Mouse (Mus musculus): ENCODE data around the gene Iqgap2.
A peak's percentile ranks its signal among the peaks of the same experiment; 100 is the strongest.

Gene Iqgap2

DNA sequence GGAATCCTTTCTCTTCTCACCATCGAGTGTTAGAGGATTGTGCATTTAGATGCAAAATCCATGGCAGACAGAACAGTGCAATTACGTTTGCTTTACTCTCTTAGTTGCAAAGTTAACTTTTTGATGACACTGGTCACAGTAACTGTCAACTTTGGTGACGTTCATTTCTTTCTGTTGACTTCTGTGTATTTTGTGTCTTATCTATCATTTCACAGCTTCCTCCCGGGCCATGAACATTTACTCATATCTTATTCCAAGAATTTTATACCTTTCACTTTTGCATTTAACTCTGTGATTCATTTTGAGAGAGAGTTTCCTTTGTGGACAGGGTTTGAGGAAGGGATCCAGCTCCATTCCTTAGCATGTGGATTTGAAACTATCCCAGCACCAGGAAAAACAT lies 238.0 kb downstream of the Iqgap2 start:
- no peak for DNase-seq (ENCODE audit: low spot score)

DNA sequence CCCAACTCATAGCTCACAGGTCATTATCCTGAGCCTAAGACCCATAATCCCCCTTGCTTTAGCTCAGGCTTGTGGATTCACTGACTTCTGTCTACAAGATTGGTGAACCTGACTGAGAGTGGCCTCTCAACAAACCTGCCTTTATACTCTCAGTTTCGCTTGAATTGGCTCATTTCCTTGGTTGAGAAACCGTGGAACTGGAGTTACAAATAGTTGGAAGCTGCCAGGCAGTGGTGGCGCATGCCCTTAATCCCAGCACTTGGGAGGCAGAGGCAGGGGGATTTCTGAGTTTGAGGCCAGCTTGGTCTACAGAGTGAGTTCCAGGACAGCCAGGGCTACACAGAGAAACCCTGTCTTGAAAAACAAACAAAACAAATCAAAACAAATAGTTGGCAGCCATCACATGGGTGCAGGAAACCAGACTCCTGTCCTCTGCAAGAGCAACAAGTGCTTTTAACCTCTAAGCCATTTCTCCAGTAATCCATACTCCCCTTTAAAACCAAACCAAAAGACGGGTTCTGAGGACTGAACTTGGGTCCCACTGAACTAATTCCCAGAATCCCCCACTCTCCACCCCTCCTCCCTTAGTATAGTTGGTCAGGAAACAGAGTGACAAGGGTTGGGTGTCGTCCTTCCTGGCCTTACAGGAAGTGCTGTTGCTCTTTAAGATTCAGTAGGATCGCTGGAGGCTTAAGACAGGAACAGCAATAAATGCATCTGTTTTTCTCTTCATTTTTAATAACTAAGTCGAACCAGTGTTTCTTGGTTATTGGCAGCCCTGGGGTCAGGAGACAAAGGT lies 239.7 kb downstream of the Iqgap2 start:
- no peak for DNase-seq (ENCODE audit: low spot score)

DNA sequence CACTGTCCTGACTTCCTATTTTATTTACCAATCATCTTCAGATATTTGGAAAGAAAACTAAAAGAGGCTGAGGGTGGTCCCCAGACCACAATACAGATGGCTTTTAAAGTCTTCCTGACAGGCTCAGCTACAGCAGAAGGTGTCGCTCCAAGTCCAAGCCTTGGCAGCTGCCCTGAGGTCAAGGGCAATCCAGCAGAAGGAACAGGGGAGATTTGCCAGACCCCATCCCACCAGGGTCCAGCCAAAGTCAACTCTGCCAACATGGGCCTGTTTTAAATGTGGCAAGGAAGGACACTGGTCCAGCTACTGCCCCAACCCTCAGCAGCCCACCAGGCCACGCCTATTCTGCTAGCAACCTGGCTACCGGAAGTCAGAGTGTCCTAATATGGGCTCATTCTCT lies 241.8 kb downstream of the Iqgap2 start:
- DNase-seq (ENCODE audit: low spot score) = no peak

DNA sequence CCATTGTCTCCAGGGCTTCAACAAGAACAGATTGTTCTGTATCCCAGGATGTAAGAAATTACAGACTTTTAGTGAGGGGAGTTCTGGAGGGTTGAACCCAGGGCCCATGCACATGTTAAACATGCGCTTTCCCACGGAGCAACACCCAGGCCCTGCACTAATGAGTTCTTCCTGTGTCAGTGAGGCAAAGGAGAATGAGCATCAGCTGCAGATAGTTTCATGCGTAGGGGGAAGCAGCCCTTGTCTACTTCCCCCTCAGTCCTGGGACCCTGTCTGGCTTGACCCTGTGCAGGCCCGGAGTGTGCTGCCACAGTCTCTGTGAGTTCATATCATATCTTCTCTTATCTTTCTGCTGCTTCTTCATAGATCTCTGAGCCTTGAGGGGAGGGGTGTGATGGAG lies 244.5 kb downstream of the Iqgap2 start:
- no peak for DNase-seq (ENCODE audit: low spot score)

DNA sequence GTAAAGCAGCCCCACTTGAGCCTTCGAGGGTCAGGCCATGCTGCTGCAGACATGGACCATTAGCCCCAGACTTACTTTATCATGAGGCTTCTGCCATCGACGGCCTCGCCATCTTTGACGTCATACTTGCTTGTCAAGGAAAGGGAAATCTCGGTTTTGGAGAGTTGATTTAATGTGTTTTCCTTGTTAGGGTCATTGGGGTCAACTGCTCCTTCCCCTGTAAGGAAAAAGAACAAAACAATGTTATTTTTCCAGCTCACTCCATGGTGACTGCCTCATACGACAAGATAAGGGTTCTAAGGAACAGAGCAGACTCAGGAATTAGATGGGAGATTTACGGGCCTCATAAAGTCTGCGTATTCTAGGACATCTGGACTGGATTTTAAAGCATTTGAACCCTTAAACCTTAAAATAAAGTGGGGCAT lies 245.0 kb downstream of the Iqgap2 start:
- DNase-seq (ENCODE audit: low spot score) = no peak

DNA sequence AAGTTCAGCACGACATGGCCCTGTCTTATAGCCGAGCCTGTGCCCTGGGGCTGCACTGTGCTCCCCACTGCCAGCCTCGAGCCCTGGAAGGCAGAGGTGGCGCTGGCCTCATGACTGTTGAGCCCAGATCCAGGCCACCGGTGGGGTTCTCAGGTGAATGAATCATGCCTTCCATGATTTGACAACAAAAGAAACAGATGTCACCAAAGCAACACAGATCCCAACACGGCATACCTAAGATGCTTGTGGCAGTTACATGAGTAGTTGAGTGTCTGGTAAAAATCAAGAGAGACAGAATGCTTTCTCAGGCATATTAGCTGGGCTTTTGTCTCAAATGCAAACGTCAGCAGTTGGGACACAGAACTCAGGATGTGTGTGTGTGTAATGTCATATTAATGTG lies 248.0 kb downstream of the Iqgap2 start:
- DNase-seq (ENCODE audit: low spot score) = no peak

DNA sequence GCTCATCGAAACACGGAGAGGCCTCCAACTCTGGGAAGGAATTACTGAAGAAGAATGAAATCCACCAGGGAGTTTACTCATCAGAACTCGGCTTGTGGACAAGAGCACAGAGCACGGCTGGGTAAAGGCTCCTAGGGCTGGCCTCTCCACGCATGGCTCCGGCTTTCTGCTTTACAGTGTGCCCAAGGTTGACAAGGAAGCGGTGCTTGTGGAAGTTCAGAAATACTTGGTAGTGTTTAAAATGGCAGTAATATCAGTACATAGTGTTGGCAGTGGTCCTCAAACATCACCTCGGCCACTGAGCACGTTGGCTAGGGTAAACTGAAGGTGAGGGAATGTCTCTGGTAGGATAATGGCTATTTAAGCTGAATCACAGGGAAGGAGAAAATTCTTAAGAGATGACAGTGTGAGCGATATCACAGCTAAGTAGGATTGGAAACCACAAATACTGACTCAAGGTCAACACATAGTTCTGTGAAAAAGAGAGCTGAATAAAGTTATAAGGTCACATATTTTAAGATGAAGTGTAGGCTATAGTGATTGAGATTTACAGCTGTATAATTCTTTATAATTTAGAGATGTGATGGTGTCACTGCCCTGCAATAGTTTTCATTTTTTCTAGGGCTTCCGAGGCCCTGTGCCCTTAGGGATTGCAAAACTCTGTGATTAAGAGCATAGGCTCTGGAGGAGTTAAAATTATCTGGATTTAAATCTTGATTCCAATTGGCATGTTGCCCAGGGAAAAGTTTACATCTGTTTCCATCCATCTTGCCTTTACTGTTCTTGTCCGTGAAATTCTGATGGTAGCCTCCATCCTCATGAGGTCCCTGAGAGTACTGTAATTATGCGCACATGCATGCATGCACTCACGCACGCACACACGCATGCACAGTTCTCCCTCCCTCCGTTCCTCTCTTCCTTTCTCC lies 250.4 kb downstream of the Iqgap2 start:
- no peak for DNase-seq (ENCODE audit: low spot score)

DNA sequence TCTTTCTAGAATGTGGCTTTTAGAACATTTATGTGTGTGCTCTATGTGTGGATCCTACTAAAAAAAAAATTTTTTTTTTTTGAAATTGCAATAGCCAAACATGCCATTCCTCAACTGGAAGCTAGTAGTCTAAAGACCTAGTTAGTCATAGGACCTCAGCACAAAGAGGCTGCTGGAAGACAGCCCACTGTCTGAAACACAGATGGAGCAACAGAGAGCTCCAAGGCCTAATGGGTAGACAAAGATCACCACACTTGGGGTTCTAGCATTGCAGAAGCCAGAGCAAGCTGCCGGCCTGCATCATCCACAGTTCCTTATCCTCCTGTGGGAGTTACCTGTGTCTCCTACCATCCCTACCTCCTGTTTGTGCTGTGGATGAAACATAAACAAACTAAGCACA lies 251.3 kb downstream of the Iqgap2 start:
- DNase-seq (ENCODE audit: low spot score) = no peak

DNA sequence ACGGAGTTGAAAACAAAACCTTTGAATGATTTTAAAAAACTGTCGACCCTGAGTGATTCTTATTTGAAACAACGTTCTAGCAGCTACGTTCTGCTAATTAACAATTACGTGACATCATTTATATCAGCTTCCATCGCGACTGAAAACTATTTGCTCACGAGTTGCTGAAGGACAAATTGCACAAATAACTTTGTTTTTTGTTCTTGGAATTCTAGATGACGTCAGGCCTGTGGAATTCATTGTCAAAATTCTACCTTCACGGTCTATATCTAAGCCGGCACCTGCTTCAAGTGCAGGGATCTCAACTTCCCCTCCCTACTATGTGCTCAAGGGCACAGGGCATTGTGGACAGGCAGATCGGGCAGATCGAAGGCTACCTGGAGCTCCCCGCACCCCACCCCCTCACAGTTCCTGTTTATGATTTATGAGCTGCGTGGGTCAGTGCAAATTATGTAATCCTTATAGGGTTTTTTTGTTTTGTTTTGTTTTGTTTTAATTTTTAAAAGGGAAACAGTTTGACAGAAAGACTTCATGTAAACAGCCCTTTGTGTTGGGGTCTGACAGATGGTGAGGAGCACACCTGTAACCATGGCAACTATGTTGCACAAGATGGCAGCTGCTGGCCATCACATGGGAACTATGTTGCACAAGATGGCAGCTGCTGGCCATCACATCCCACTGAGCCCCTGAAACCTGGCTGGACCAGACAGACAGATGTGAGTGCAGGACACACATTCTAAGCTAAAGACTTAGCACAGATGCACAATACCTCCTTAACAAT lies 252.2 kb downstream of the Iqgap2 start:
- DNase-seq (ENCODE audit: low spot score) = no peak

DNA sequence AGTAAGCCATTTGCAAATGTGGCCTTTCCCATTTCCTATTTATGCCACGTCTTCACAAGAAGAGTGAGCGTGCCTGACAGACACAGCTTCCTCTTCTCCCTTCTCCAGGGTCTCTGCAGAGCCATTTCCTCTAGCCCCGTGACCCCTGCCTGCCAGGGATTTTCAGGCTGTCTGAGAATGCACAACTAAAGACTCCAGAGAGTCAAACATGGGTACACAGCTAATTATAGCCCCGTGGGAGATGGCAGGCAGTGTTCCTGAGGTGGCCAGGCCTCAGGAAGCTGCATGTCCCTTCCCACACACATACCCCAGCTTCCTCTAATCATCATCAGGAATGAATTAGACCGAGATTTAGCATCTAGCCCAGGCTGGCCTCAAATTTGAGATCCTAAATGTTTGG lies 252.8 kb downstream of the Iqgap2 start:
- no peak for DNase-seq (ENCODE audit: low spot score)

DNA sequence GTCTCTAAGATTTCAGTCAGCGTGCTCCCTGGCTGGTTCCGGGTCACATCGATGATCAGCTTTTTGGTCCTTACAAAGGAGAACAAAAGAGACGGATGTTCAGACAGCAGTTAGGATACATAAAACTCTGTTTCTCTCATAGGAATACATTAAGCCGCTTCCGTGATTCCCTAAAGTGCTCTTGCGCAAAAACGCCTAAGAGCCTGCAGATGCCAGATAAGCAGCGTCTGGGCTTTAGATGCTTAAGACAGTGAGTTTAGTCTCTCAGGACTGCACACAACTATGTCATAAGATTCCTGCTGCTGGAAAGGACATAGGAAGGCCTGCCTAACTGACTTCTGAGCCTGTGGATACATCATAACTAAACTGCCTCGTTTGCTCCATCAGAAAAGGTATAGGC lies 254.0 kb downstream of the Iqgap2 start:
- DNase-seq (ENCODE audit: low spot score) = no peak

DNA sequence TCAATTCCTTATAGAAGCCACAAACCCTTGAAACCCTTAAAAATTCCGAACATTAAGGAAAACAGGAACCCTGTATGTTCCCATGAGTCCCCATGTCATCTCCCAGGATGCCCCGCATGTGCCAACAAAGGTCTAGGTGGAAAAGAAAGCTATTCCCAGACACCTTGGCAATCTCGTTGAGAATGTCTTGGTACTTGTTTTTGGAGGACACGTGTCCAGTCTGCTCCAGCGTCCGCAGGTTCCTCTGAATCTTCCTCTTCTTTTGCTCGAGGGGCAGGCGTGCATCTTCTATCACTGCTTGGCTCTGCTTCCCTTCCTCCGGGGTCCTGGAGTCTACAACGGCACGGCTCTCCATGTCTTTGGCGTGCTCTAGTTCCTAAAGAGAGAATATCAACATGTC lies 256.4 kb downstream of the Iqgap2 start:
- no peak for DNase-seq (ENCODE audit: low spot score)

DNA sequence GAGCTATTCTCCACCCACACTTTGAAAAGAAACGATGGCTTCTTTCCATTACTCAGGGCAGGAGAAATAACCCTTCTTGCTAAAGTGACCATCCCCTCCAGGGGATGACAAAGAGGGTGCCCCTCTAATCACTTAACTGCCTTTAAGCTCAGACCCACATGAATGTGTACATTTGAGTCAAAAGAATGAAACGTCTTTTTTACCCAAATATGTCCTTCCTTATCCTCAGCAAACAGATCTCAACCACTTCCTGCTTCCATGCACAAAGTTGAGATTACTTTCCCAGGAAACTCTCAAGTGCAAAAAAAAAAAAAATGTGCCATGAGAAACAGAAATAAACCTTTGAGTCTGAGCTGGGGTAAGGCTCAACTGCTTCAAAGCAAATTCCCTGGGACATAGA lies 257.3 kb downstream of the Iqgap2 start:
- DNase-seq (ENCODE audit: low spot score) = no peak

DNA sequence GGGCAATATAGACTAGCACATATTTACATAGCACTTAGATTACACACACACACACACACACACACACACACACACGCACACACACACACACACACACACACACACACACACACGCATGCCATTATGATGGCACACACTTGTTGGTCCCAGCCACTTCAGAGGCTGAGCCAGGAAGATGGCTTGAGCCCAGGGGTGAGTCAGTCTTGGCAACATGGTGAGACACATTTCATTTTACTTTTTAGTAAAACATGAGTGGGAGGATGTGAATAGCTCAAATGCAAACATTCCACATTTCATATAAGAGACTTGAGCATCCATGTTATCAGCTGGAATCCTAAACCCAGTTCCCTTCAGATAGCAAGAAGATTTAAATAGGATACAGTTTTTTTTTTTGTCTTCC lies 258.3 kb downstream of the Iqgap2 start:
- no peak for DNase-seq (ENCODE audit: low spot score)

DNA sequence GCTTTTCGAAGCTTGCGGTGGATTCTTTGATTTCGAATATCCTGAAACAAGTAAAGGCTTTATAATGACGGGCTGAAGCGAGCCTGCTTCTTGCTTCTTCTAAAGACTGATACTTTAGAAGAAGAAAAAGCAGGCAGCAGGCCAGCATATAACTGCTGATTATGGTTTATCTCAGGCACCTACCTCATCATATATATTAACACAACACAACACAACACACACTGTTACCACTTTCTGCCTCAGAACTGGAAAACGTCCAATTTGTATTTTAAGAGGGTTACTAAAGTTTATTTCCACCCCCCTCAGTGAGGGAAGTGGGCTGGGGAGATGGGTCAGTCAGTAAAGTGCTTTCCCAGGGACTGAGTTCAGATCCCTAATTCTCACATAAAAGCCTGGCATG lies 259.6 kb downstream of the Iqgap2 start:
- DNase-seq (ENCODE audit: low spot score) = no peak

DNA sequence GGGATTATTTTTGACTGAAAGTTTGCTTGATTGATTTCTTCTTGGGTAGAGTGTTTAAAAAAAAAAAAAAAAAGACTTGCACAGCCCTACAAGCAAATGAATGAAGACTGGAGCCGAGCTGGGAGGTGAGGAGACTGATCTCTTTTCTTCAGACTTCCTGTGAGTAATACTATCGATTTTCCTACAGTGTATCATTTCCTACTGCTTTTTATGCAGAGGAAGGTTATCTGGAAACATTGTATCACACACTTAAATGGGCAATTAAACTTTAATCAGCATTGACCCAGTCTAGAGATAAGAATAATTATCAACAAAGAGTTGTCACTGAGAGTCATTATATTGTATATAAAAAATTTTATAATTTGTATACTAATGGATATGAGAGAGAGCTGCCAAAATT lies 261.0 kb downstream of the Iqgap2 start:
- no peak for DNase-seq (ENCODE audit: low spot score)

DNA sequence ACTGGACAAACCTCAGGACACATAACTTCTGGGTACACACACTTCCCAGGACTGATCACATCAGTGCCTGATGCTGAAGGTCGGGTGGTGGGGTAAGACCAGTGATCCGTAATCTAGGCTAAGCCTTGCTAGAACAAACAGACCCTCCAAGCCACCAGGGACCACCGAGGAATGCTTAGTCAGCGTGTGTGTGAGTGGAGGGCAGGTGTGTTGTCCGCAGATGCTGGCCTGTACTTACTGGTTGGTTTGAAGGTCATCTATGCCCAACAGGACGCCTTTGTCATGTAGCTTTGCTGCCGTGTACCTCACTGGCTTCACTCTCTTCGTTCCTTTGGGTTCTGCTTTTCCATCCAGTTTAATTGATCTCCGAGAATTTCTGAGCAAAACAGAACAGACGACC lies 262.0 kb downstream of the Iqgap2 start:
- no peak for DNase-seq (ENCODE audit: low spot score)

DNA sequence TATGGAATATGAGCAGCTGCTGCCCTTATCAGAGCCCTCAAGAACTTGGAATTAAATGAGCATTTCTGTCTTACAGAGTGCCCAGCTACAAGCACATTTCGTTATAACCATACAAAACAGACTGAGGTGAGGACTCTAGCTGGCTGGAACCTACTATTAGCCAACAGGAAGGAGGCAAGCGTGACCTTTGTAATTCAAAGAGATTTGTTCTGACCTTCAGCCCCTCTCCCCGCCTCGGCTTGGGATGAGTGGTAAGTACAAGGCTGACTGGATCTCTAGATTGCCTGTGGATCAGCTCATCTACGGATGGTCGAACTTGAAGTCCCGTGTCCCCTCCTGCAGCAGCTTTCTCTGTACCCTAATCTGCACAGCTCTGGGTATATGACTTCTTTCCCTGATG lies 265.0 kb downstream of the Iqgap2 start:
- DNase-seq (ENCODE audit: low spot score) = no peak

DNA sequence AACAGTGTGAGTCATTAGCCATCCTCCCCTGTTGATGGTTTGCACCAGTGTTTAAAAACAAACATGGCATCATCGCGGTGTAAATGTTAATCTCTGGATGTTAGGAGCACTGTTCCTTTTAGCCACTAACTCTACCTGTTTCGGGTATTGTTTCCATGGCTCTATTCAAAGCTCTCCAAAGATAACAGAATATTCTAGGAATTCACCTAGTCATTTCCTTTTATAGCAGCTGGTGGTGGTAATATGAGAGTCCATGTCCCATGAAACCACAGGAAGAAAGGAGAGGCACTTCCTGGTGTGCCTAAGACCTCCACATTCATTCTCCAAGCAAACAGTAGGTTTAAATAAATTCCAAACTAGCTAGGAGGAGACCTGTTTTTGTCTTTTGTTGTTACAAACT lies 268.7 kb downstream of the Iqgap2 start:
- DNase-seq (ENCODE audit: low spot score) = no peak

DNA sequence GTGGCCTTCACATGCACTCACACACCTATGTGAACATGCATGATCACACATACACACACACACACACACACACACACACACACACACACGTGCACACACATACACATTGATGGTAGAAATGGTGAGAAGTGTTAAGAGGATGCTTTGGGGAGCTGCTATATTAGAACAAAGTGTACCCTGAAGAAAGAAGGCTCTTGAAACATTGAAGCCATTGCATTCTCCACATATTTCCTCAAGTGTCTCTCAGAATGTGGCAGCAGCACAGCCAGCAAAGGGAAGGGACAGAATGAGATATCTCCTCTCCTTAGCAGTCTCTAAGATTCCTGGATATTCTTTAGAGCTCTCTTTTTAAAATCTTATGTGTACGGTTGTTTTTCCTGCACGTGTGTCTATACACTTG lies 270.2 kb downstream of the Iqgap2 start:
- no peak for DNase-seq (ENCODE audit: low spot score)

DNA sequence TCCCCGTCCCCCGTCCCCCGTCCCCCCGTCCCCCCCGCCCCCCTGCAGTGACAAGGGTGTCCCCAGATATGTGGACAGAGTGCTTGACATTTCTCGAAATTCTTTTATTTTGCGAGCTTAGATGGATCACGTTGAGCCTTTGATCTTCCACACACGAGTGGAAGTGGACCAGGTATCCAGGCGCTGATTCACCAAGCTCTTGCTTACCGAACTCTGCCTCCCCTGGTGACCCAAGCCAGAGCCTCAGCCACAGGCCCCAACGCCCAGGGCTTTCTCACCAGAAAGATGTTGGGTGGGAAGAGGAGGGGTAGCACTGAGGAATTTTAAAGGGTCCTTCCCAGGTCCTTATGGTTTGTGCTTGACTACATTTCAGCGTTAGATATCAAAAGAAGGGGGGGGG lies 272.9 kb downstream of the Iqgap2 start:
- no peak for DNase-seq (ENCODE audit: low spot score)

DNA sequence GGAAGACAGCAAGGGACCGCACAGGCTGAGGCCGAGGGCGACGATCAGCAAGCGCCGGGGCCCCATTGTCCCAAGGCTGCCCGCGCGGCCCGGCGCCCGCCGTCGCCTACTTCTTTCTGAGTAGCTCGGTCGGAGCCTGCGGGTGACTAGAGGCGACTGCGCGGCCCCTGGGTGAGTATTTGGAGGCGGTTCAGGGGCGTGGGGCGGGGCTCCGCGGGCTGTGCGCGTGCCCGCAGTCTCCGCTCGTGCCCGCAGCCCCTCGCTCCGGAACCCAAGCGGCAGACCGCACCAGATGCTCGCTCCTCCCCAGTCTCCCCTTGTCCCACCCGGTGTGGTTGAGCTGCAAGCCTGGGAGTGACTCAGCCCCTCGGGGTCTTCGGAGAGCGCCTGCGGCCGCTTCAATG lies 273.4 kb downstream of the Iqgap2 start, which contains the start of gene F2r:
Gene F2r, minus strand, starts transcription at position 179 of the 404 bp plus-strand sequence.
- peak; percentile 77 for DNase-seq (ENCODE audit: low spot score)

Data from MN1 (cell line).